Mouse (Mus musculus): ENCODE measurements at regions not wholly inside any gene's neighbourhood (a gene's known extent, or its start where the extent isn't known, plus 50 kb on each side); places are given as distances from the start of the nearest gene placed in this dataset.

GRCm38 (mm10) chr3:28183061-28183762 lies 79.8 kb upstream of the Tnik start:
- WGBS, result 95% methylated on average over 5 of the region's 5 CpGs
- Histone ChIP-seq H3K4me3 (no peak overlapping the region), H3K27me3 (ENCODE audit: low read depth, poor library complexity, severe bottlenecking) (no peaks in the 10 kb centered on the region), H3K36me3 (no peaks in the 10 kb centered on the region), H3K27ac (no peak overlapping the region), H3K9me3 (replicated peaks) (no peaks in the 10 kb centered on the region), H3K4me1 (peaks cover 27% of the 10 kb centered on the region)
- DNase-seq (ENCODE audit: low spot score), result no peak

GRCm38 (mm10) chr3:28185518-28185917 lies 77.5 kb upstream of the Tnik start:
- 78% methylated on average over 1 of the region's 1 CpGs for WGBS
- Histone ChIP-seq H3K36me3 (no peaks in the 10 kb centered on the region), H3K4me1 (peaks cover 27% of the 10 kb centered on the region), H3K9me3 (replicated peaks) (no peaks in the 10 kb centered on the region), H3K27me3 (ENCODE audit: low read depth, poor library complexity, severe bottlenecking) (no peaks in the 10 kb centered on the region), H3K4me3 (no peak overlapping the region), H3K27ac (peak overlapping the region; percentile 48; the same call in 1 of the 2 replicates)
- no peak for DNase-seq (ENCODE audit: low spot score)

- WGBS, result 45% methylated on average over 2 of the region's 2 CpGs
- Histone ChIP-seq H3K9me3 (replicated peaks) (no peaks in the 10 kb centered on the region), H3K27me3 (ENCODE audit: low read depth, poor library complexity, severe bottlenecking) (no peaks in the 10 kb centered on the region), H3K27ac (peak overlapping the region; percentile 48; the same call in 1 of the 2 replicates), H3K36me3 (no peaks in the 10 kb centered on the region), H3K4me1 (peaks cover 27% of the 10 kb centered on the region), H3K4me3 (no peak overlapping the region)
- no peak for DNase-seq (ENCODE audit: low spot score)
These were observed 77.1 kb upstream of the Tnik start for GRCm38 (mm10) chr3:28185918-28186317.

GRCm38 (mm10) chr3:28189371-28189770 lies 73.6 kb upstream of the Tnik start:
- no peak for DNase-seq (ENCODE audit: low spot score)
- 92% methylated on average over 2 of the region's 2 CpGs for WGBS
- no peaks in the 10 kb centered on the region for H3K27me3 ChIP-seq (ENCODE audit: low read depth, poor library complexity, severe bottlenecking)
- H3K4me1 ChIP-seq, result peaks cover 18% of the 10 kb centered on the region
- H3K36me3 ChIP-seq, result no peaks in the 10 kb centered on the region
- no peaks in the 10 kb centered on the region for H3K9me3 ChIP-seq (replicated peaks)
- H3K4me3 ChIP-seq, result no peak overlapping the region
- H3K27ac ChIP-seq, result no peak overlapping the region

GRCm38 (mm10) chr3:28190243-28190642 lies 72.8 kb upstream of the Tnik start:
- 85% methylated on average over 6 of the region's 6 CpGs for WGBS

GRCm38 (mm10) chr3:28194388-28194970 lies 68.5 kb upstream of the Tnik start:
- WGBS, result 63% methylated on average over 4 of the region's 4 CpGs
- Histone ChIP-seq H3K9me3 (replicated peaks) (0 out of 2 replicates have a peak, but pooled peaks cover 3% of the 10 kb centered on the region), H3K36me3 (no peaks in the 10 kb centered on the region), H3K27me3 (ENCODE audit: low read depth, poor library complexity, severe bottlenecking) (no peaks in the 10 kb centered on the region), H3K27ac (no peak overlapping the region), H3K4me1 (no peaks in the 10 kb centered on the region), H3K4me3 (no peak overlapping the region)
- no peak for DNase-seq (ENCODE audit: low spot score)

More at GRCm38 (mm10) chr3:28190243-28190642, 72.8 kb upstream of the Tnik start:
- DNase-seq (ENCODE audit: low spot score), result no peak
- Histone ChIP-seq H3K36me3 (no peaks in the 10 kb centered on the region), H3K4me3 (no peak overlapping the region), H3K4me1 (peaks cover 11% of the 10 kb centered on the region), H3K9me3 (replicated peaks) (no peaks in the 10 kb centered on the region), H3K27me3 (ENCODE audit: low read depth, poor library complexity, severe bottlenecking) (no peaks in the 10 kb centered on the region), H3K27ac (no peak overlapping the region)

GRCm38 (mm10) chr3:28196786-28197185 lies 66.2 kb upstream of the Tnik start:
- no peaks in the 10 kb centered on the region for H3K36me3 ChIP-seq
- 0 out of 2 replicates have a peak, but pooled peaks cover 3% of the 10 kb centered on the region for H3K9me3 ChIP-seq (replicated peaks)
- H3K4me1 ChIP-seq, result no peaks in the 10 kb centered on the region
- 87% methylated on average over 1 of the region's 1 CpGs for WGBS
- no peak overlapping the region for H3K27ac ChIP-seq
- no peaks in the 10 kb centered on the region for H3K27me3 ChIP-seq (ENCODE audit: low read depth, poor library complexity, severe bottlenecking)
- no peak overlapping the region for H3K4me3 ChIP-seq
- no peak for DNase-seq (ENCODE audit: low spot score)

GRCm38 (mm10) chr3:28209304-28209703 lies 53.7 kb upstream of the Tnik start:
- Histone ChIP-seq H3K4me3 (no peak overlapping the region), H3K27me3 (ENCODE audit: low read depth, poor library complexity, severe bottlenecking) (no peaks in the 10 kb centered on the region), H3K27ac (no peak overlapping the region), H3K36me3 (no peaks in the 10 kb centered on the region), H3K9me3 (replicated peaks) (no peaks in the 10 kb centered on the region), H3K4me1 (no peaks in the 10 kb centered on the region)
- DNase-seq (ENCODE audit: low spot score), result no peak
- WGBS, result 79% methylated on average over 2 of the region's 2 CpGs

- Histone ChIP-seq H3K4me3 (no peak overlapping the region), H3K27me3 (ENCODE audit: low read depth, poor library complexity, severe bottlenecking) (no peaks in the 10 kb centered on the region), H3K36me3 (no peaks in the 10 kb centered on the region), H3K27ac (no peak overlapping the region), H3K9me3 (replicated peaks) (no peaks in the 10 kb centered on the region), H3K4me1 (no peaks in the 10 kb centered on the region)
- 80% methylated on average over 14 of the region's 14 CpGs for WGBS
- no peak for DNase-seq (ENCODE audit: low spot score)
These were observed 51.9 kb upstream of the Tnik start for GRCm38 (mm10) chr3:28210847-28211803.
